Mouse (Mus musculus) neutrophil, adult 65 days (primary cell): ENCODE results near the gene Ldha. TPM values are rescaled to one million over a fixed set of nuclear protein-coding genes. Genes with fewer than 3 reads are reported as not detected.

ENCODE experiments used
- total RNA-seq: library from RNA; stranded (reverse); gene quantifications from 2 replicates; pipeline ENCODE4 v1.2.4, GENCODE M21; 2023

Ldha gene
- total RNA-seq = 389 and 441 TPM in 2 replicates

GRCm38 (mm10) chr7:46840787-46841525, at the start of gene Ldha:
Ldha (plus strand) TSS chr7:46841475.

GRCm38 (mm10) chr7:46795287-46796205, 45.7 kb upstream of the Ldha start, which contains the start of the genes Hps5 and Gtf2h1:
Hps5 (minus strand) TSS chr7:46796064.
Gtf2h1 (plus strand) TSS chr7:46796103.

GRCm38 (mm10) chr7:46860996-46861395, 19.7 kb downstream of the Ldha start, which contains the start of gene Ldhc:
Ldhc (plus strand) TSS chr7:46861203.

Other genes with a start within 250 kb of the Ldha start
- gene Sergef, start 201.7 kb upstream of the Ldha start, total RNA-seq = 5.6 and 9.3 TPM in 2 replicates
- not detected in 2 replicates for gene Tph1, start 168.9 kb upstream of the Ldha start, total RNA-seq
- 6.5 and 8.2 TPM in 2 replicates for gene Saal1, start 130.8 kb upstream of the Ldha start, total RNA-seq
- gene Saa3, start 125.8 kb upstream of the Ldha start, total RNA-seq = 0.69 and 1.4 TPM in 2 replicates
- not detected in 2 replicates for gene Saa4, start 108.9 kb upstream of the Ldha start, total RNA-seq
- gene Saa1, start 98.5 kb upstream of the Ldha start, total RNA-seq = not detected in 2 replicates
- not detected in 2 replicates for gene Saa2, start 89.7 kb upstream of the Ldha start, total RNA-seq
- 23.7 and 33.6 TPM in 2 replicates for gene Hps5, start 45.4 kb upstream of the Ldha start, total RNA-seq
- 45.3 and 56.6 TPM in 2 replicates for gene Gtf2h1, start 45.4 kb upstream of the Ldha start, total RNA-seq
- 0.60 and 0.75 TPM in 2 replicates for gene Ldhc, start 19.7 kb downstream of the Ldha start, total RNA-seq
- gene Tsg101, start 78.5 kb downstream of the Ldha start, total RNA-seq = 50.5 and 59.4 TPM in 2 replicates
- gene Uevld, start 117.1 kb downstream of the Ldha start, total RNA-seq = 9.9 and 11.1 TPM in 2 replicates
- gene Gm9999, start 142.1 kb downstream of the Ldha start, total RNA-seq = not detected in 2 replicates
- 81.9 and 83.8 TPM in 2 replicates for gene Spty2d1, start 166.9 kb downstream of the Ldha start, total RNA-seq
- gene Tmem86a, start 209.1 kb downstream of the Ldha start, total RNA-seq = 4.5 and 7.0 TPM in 2 replicates